Mouse (Mus musculus): ENCODE results near the gene Eef1e1. TPM values are rescaled to one million over a fixed set of nuclear protein-coding genes. Genes with fewer than 3 reads are reported as not detected.
"Not testable (repeated sequence)": the region's sequence is repeated elsewhere in the genome, so short reads cannot be mapped to it uniquely, and the experiment has no call there.

The Eef1e1 gene
- polyA plus RNA-seq, 1 experiment = 6.1 TPM

DNA sequence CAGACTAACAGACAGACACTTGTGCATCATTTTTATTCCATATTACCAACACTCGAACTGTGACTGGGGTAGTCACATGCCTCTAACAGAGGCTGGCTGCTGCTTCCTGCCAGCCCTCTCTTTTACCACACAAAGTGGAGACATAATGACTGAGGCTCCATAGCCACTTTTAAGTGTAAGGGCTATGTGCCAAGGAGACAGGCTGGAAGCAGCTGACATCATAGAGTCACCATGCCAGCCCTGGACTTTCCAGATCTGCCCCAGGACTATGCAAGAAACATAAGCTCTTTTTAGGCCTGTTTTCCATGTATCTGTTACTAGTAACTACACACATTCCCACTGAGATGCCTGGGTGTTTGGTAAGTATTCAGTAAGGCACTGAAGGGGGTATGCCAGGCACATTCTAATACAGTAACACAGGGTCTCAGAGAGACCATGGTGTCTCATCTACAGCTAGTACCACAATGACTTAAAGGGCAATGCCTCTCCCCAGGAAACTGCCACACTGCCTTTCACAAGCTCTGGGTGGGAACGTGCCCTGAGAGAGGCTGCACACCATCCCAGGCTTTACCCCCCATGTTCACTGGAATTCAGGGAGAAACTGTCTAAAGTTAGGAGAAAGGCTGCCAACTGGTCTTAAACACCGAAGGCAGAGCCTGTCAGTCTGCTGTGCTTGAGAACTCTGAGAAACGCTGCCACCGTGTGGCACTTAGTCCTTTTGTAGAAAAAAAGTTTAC lies 33.2 kb downstream of the Eef1e1 start:
- 41% methylated on average over 5 of the region's 5 CpGs for WGBS
- no peaks in the 10 kb centered on the region for H3K4me1 ChIP-seq (ENCODE audit: control insufficient read depth, insufficient read depth, insufficient read length)
- DNase-seq (ENCODE audit: low read depth in 1 of 2, low spot score in 2 of 2) = no peak

DNA sequence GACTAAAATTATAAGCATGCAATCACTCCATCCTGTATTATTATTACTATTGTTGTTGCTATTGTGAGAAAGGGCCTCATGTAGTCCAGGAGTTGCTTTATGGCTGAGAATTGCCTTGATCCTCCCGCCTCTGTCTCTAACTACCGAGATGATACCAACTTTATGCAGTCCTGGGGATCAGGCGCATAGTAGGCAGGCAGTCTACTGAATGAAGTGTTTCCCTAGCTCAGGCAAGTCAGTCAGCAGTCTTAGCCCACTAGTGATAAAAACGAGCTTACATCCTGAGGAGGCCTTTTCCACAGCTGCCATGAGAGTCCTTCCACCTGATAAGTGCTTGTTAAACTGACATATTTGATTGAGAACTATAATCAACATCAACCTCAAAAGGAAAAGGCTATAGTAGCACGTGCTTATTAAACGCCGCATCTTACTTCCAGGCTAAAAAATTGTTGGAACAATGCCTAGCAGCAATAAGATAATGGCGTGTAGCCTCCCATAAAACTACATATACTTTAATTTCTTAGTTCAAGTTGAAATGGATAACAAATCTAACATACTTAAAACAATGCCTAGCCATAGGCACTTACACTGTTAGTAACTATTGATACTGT lies 34.5 kb downstream of the Eef1e1 start:
- TF ChIP-seq POLR2A (IDR thresholded peaks at IDR 0.05; ENCODE audit: low read depth, low read length) (no peak), CTCF (IDR thresholded peaks at IDR 0.05; ENCODE audit: extremely low read depth, insufficient read depth, insufficient read length, insufficient replicate concordance) (no peak)
- no peaks in the 10 kb centered on the region for H3K4me1 ChIP-seq (ENCODE audit: control insufficient read depth, insufficient read depth, insufficient read length)
- WGBS = 90% methylated on average over 8 of the region's 8 CpGs
- H3K4me3 ChIP-seq (ENCODE audit: extremely low read depth, insufficient read depth, insufficient read length) = no peak overlapping the region
- no peaks in the 10 kb centered on the region for H3K27me3 ChIP-seq (ENCODE audit: control insufficient read depth, insufficient read depth, low read length)
- DNase-seq (ENCODE audit: low read depth in 1 of 2, low spot score in 2 of 2) = no peak
- H3K36me3 ChIP-seq (ENCODE audit: control insufficient read depth, insufficient read depth, low read length) = no peaks in the 10 kb centered on the region
- H3K27ac ChIP-seq (ENCODE audit: insufficient read depth, low read length) = no peak overlapping the region

More for the DNA sequence above, 33.2 kb downstream of the Eef1e1 start:
- TF ChIP-seq CTCF (IDR thresholded peaks at IDR 0.05; ENCODE audit: extremely low read depth, insufficient read depth, insufficient read length, insufficient replicate concordance) (peak; percentile 4; the same call in 1 of the 2 replicates), POLR2A (IDR thresholded peaks at IDR 0.05; ENCODE audit: low read depth, low read length) (no peak)
- Histone ChIP-seq H3K36me3 (ENCODE audit: control insufficient read depth, insufficient read depth, low read length) (no peaks in the 10 kb centered on the region; the same call in 1 of the 2 replicates), H3K27ac (ENCODE audit: insufficient read depth, low read length) (no peak overlapping the region), H3K4me3 (ENCODE audit: extremely low read depth, insufficient read depth, insufficient read length) (no peak overlapping the region), H3K27me3 (ENCODE audit: control insufficient read depth, insufficient read depth, low read length) (no peaks in the 10 kb centered on the region)

DNA sequence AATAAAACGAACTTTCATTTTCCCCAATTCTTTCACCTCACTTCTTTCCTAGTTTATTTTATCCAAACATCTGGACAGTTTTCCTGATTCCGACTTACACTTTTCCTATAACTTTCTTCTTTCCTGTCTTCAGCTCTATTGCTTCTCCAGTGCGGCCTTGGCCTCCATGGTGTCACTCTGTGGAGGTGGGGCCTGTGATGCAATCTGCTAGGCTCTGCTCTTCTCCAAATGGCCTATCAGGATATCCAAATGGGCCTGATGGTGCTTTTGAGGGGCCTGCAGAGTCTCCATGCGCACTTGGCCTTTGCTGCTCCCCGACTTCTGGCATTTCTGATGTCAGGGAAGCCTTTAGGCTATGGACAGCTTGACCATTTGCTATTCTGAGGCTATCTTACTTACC lies 35.6 kb downstream of the Eef1e1 start:
- WGBS = 95% methylated on average over 5 of the region's 5 CpGs
- H3K4me1 ChIP-seq (ENCODE audit: control insufficient read depth, insufficient read depth, insufficient read length) = no peaks in the 10 kb centered on the region
- H3K27ac ChIP-seq (ENCODE audit: insufficient read depth, low read length) = no peak overlapping the region
- H3K27me3 ChIP-seq (ENCODE audit: control insufficient read depth, insufficient read depth, low read length) = no peaks in the 10 kb centered on the region
- TF ChIP-seq CTCF (IDR thresholded peaks at IDR 0.05; ENCODE audit: extremely low read depth, insufficient read depth, insufficient read length, insufficient replicate concordance) (no peak), POLR2A (IDR thresholded peaks at IDR 0.05; ENCODE audit: low read depth, low read length) (no peak)
- H3K36me3 ChIP-seq (ENCODE audit: control insufficient read depth, insufficient read depth, low read length) = peaks cover 2% of the 10 kb centered on the region; the same call in 1 of the 2 replicates
- no peak for DNase-seq (ENCODE audit: low read depth in 1 of 2, low spot score in 2 of 2)
- H3K4me3 ChIP-seq (ENCODE audit: extremely low read depth, insufficient read depth, insufficient read length) = no peak overlapping the region

GRCm38 (mm10) chr13:38618001-38618630 lies 40.7 kb downstream of the Eef1e1 start:
- 87% methylated on average over 4 of the region's 4 CpGs for WGBS
- H3K27me3 ChIP-seq (ENCODE audit: control insufficient read depth, insufficient read depth, low read length); H3K4me1 ChIP-seq (ENCODE audit: control insufficient read depth, insufficient read depth, insufficient read length); DNase-seq (ENCODE audit: low read depth in 1 of 2, low spot score in 2 of 2); H3K27ac ChIP-seq (ENCODE audit: insufficient read depth, low read length); H3K36me3 ChIP-seq (ENCODE audit: control insufficient read depth, insufficient read depth, low read length); H3K4me3 ChIP-seq (ENCODE audit: extremely low read depth, insufficient read depth, insufficient read length): not testable (repeated sequence)

- H3K27ac ChIP-seq (ENCODE audit: insufficient read depth, low read length) = no peak overlapping the region
- WGBS = 85% methylated on average over 4 of the region's 4 CpGs
- H3K4me3 ChIP-seq (ENCODE audit: extremely low read depth, insufficient read depth, insufficient read length) = no peak overlapping the region
- H3K36me3 ChIP-seq (ENCODE audit: control insufficient read depth, insufficient read depth, low read length) = peaks cover 2% of the 10 kb centered on the region
- TF ChIP-seq CTCF (IDR thresholded peaks at IDR 0.05; ENCODE audit: extremely low read depth, insufficient read depth, insufficient read length, insufficient replicate concordance) (no peak), POLR2A (IDR thresholded peaks at IDR 0.05; ENCODE audit: low read depth, low read length) (no peak)
- H3K27me3 ChIP-seq (ENCODE audit: control insufficient read depth, insufficient read depth, low read length) = no peaks in the 10 kb centered on the region
- H3K4me1 ChIP-seq (ENCODE audit: control insufficient read depth, insufficient read depth, insufficient read length) = no peaks in the 10 kb centered on the region
- DNase-seq (ENCODE audit: low read depth in 1 of 2, low spot score in 2 of 2) = no peak
Measured at GRCm38 (mm10) chr13:38616887-38617286, 42.0 kb downstream of the Eef1e1 start.

DNA sequence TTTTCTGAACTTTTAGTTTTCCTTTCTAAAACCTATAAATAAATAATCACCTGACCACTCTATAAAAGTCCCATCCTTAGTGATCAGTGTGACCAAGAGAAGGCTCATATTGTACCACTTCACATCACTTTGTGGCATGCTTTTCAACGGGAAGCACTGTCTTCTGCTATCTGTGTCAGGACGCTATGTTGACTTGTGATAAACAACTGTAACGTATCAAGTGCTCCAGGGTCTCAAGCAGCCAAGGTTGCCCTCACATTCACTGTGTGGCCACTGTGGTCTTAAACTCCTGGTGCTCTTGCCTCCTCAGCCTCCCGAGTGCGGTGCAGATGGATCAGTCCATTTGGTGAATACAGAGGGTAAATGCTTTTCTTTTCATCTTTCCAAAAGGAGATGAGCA lies 43.2 kb downstream of the Eef1e1 start:
- no peak overlapping the region for H3K27ac ChIP-seq (ENCODE audit: insufficient read depth, low read length)
- no peak for DNase-seq (ENCODE audit: low read depth in 1 of 2, low spot score in 2 of 2)
- 84% methylated on average over 5 of the region's 5 CpGs for WGBS
- no peaks in the 10 kb centered on the region for H3K27me3 ChIP-seq (ENCODE audit: control insufficient read depth, insufficient read depth, low read length)
- H3K4me1 ChIP-seq (ENCODE audit: control insufficient read depth, insufficient read depth, insufficient read length) = no peaks in the 10 kb centered on the region
- H3K36me3 ChIP-seq (ENCODE audit: control insufficient read depth, insufficient read depth, low read length) = peaks cover 2% of the 10 kb centered on the region
- H3K4me3 ChIP-seq (ENCODE audit: extremely low read depth, insufficient read depth, insufficient read length) = no peak overlapping the region
- TF ChIP-seq CTCF (IDR thresholded peaks at IDR 0.05; ENCODE audit: extremely low read depth, insufficient read depth, insufficient read length, insufficient replicate concordance) (no peak), POLR2A (IDR thresholded peaks at IDR 0.05; ENCODE audit: low read depth, low read length) (no peak)

DNA sequence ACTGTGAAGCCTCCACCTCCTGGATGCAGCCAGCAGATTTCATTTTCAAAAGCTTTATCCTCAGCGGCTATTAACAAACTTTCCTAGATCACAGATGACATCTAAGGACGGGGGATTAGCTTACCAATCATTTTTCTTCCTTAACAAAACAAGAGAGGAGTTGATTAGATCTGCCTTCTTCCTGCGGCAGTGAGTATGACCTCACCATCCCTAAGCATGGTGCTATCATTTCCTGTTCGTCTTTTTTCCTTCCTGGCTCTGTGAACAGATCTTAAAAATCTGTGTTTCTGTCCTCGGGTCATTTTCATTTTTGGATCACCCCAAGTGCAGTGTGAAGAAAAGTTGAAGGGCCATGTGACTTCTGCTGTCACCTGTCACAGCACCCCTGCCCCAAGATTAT lies 44.6 kb downstream of the Eef1e1 start:
- DNase-seq (ENCODE audit: low read depth in 1 of 2, low spot score in 2 of 2) = no peak
- peaks cover 2% of the 10 kb centered on the region for H3K36me3 ChIP-seq (ENCODE audit: control insufficient read depth, insufficient read depth, low read length)
- H3K27me3 ChIP-seq (ENCODE audit: control insufficient read depth, insufficient read depth, low read length) = no peaks in the 10 kb centered on the region
- TF ChIP-seq CTCF (IDR thresholded peaks at IDR 0.05; ENCODE audit: extremely low read depth, insufficient read depth, insufficient read length, insufficient replicate concordance) = no peak
- no peak for TF ChIP-seq POLR2A (IDR thresholded peaks at IDR 0.05; ENCODE audit: low read depth, low read length)
- no peak overlapping the region for H3K4me3 ChIP-seq (ENCODE audit: extremely low read depth, insufficient read depth, insufficient read length)
- H3K27ac ChIP-seq (ENCODE audit: insufficient read depth, low read length) = no peak overlapping the region
- 62% methylated on average over 5 of the region's 5 CpGs for WGBS
- H3K4me1 ChIP-seq (ENCODE audit: control insufficient read depth, insufficient read depth, insufficient read length) = no peaks in the 10 kb centered on the region

Measured in spleen, adult 2 months (tissue).